Mouse (Mus musculus) midbrain, embryonic 15.5 days (tissue): ENCODE data around the gene Slc4a10. TPM values are rescaled to one million over a fixed set of nuclear protein-coding genes. Genes with fewer than 3 reads are reported as not detected.
"Not testable (repeated sequence)": the region's sequence is repeated elsewhere in the genome, so short reads cannot be mapped to it uniquely, and the experiment has no call there.

Source experiments
- ATAC-seq: fragments of 200-750 bp; cut with Nextera tagmentation; replicated peaks from 2 replicates; pipeline ENCODE4 v1.8.0; 2017; ENCODE audit warnings: moderate TSS enrichment
- H3K27ac ChIP-seq: fragments of 300-500 bp; sonication (generic); 2 replicates; pipeline ENCODE4 v1.5.1; 2015; ENCODE audit warnings: mild to moderate bottlenecking, inconsistent platforms
- H3K27me3 ChIP-seq: fragments of 300-500 bp; sonication (generic); replicated peaks from 2 replicates; pipeline ENCODE4 v1.6.1; 2015; ENCODE audit warnings: inconsistent platforms
- H3K36me3 ChIP-seq: fragments of 300-500 bp; sonication (generic); replicated peaks from 2 replicates; pipeline ENCODE4 v1.6.1; 2015; ENCODE audit warnings: inconsistent platforms
- H3K4me1 ChIP-seq: fragments of 300-500 bp; sonication (generic); 2 replicates; pipeline ENCODE4 v1.6.1; 2015; ENCODE audit warnings: inconsistent platforms
- H3K4me2 ChIP-seq: fragments of 300-500 bp; sonication (generic); 2 replicates; pipeline ENCODE4 v1.6.1; 2015; ENCODE audit warnings: inconsistent platforms, mild to moderate bottlenecking, moderate library complexity
- H3K4me3 ChIP-seq: fragments of 300-500 bp; sonication (generic); 2 replicates; pipeline ENCODE4 v1.5.1; 2015; ENCODE audit warnings: mild to moderate bottlenecking, inconsistent platforms
- H3K9ac ChIP-seq: fragments of 300-500 bp; sonication (generic); 2 replicates; pipeline ENCODE4 v1.6.1; 2015; ENCODE audit warnings: mild to moderate bottlenecking, inconsistent platforms
- H3K9me3 ChIP-seq: fragments of 300-500 bp; sonication (generic); 2 replicates; pipeline ENCODE4 v1.6.1; 2016; ENCODE audit warnings: inconsistent platforms
- WGBS: fragments of 180-500 bp; shearing (Covaris S2); methylation state at CpG from one replicate; pipeline ENCODE4 v1.1.7; 2015; ENCODE audit warnings: mixed read lengths; 5-methylcytosine and 5-hydroxymethylcytosine counted together
- polyA plus RNA-seq: library from polyadenylated mRNA; unstranded; fragments of >200 nt; fragmentation: Nextera tagmentation; extraction: Ambion mirVana; gene quantifications from 2 replicates; pipeline ENCODE4 v1.2.1, GENCODE M21; 2015

Gene Slc4a10
- 17.4 and 20.9 TPM in 2 replicates for polyA plus RNA-seq

GRCm38 (mm10) chr2:62046421-62046845, at the start of gene Slc4a10:
Gene Slc4a10 (plus strand): TSS chr2:62046462.
- peak; percentile 82 for ATAC-seq
- Histone ChIP-seq H3K4me2 (peak within 1 kb of the TSS; percentile 61), H3K27me3 (no peaks in the 10 kb centered on the region), H3K4me1 (peaks cover 3% of the 10 kb centered on the region), H3K9ac (peak within 1 kb of the TSS; percentile 49), H3K36me3 (no peaks in the 10 kb centered on the region), H3K4me3 (peak within 1 kb of the TSS; percentile 49), H3K27ac (peak within 1 kb of the TSS; percentile 96), H3K9me3 (no peaks in the 10 kb centered on the region)
- WGBS = 9% methylated on average over 10 of the region's 10 CpGs

GRCm38 (mm10) chr2:62001251-62001650, 45.0 kb upstream of the Slc4a10 start:
- 87% methylated on average over 6 of the region's 6 CpGs for WGBS
- not testable (repeated sequence) for ATAC-seq, H3K9ac ChIP-seq, H3K4me3 ChIP-seq, H3K9me3 ChIP-seq, H3K4me1 ChIP-seq, H3K27ac ChIP-seq, H3K4me2 ChIP-seq, H3K36me3 ChIP-seq, H3K27me3 ChIP-seq

- no peak for ATAC-seq
- WGBS = 54% methylated on average over 3 of the region's 3 CpGs
These were observed 28.1 kb upstream of the Slc4a10 start for GRCm38 (mm10) chr2:62018209-62018608.

DNA sequence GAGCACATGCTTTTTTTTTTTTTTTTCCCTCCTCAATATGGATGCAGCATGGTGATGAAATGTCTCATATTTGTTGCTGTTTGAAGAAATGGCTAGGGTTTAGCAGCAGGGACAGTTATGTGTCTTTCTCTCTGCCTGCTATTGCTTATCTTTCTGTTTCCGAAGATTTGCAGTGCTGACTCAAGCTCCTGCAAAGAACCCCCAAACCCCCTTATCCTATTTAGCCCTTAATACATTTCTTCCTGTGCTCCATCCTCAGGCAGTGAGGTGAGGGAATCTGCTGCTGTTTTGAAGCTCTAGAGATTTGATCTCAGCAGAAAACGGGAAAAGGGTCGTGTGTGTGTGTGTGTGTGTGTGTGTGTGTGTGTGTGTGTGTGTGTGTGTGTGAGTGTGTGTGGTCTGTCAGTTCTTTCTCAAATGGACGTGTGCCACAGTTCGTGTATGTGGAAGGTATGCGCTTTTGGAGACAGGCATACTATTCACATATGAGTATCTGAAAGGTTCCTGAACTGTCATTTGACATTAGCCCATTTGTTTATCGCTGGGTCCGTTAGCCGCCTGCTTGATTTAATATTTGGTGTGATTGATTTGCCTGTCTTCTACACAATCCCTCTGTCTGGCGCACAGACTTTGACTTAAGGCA, 720 bp downstream of the Slc4a10 start:
- Histone ChIP-seq H3K27me3 (no peaks in the 10 kb centered on the region), H3K4me2 (peak overlapping the region; percentile 61), H3K4me1 (peaks cover 3% of the 10 kb centered on the region), H3K9me3 (no peaks in the 10 kb centered on the region), H3K27ac (peak overlapping the region; percentile 96), H3K36me3 (no peaks in the 10 kb centered on the region), H3K4me3 (peak overlapping the region; percentile 49), H3K9ac (peak overlapping the region; percentile 49)
- ATAC-seq = peak; percentile 70
- whole genome bisulfite sequencing = 4% methylated on average over 10 of the region's 10 CpGs

More at GRCm38 (mm10) chr2:62018209-62018608, 28.1 kb upstream of the Slc4a10 start:
- Histone ChIP-seq H3K27me3 (no peaks in the 10 kb centered on the region), H3K4me3 (no peak overlapping the region), H3K27ac (no peak overlapping the region), H3K9ac (no peak overlapping the region), H3K9me3 (no peaks in the 10 kb centered on the region), H3K36me3 (no peaks in the 10 kb centered on the region), H3K4me1 (no peaks in the 10 kb centered on the region), H3K4me2 (no peak overlapping the region)

DNA sequence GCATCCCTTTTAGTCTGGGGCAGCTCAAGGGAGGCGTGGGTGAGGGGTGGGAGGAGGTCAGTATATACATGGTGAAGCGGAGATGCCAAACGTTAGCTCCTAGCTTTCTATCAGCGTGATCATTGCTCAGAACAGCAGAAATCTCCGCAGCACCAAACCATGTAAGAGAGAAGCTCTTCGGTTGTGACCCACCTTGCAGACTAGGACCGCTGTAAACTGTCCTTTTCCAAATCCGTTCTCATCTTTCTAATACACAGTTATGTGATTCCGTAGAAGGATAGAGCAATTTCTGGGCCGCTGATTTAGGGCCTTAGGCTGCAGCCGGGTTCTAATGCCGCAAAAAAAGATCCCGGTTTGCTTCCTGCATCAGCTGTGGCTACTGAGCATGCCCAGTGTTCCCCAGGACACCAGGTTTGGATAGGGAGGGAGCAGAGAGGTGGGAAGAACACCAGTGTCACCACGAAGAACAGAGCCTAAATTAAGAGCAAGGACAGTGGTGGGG, 1.3 kb downstream of the Slc4a10 start:
- Histone ChIP-seq H3K9ac (peak overlapping the region; percentile 49), H3K36me3 (no peaks in the 10 kb centered on the region), H3K27ac (peak overlapping the region; percentile 96), H3K4me1 (peaks cover 3% of the 10 kb centered on the region), H3K4me3 (peak overlapping the region; percentile 49), H3K27me3 (no peaks in the 10 kb centered on the region), H3K9me3 (no peaks in the 10 kb centered on the region), H3K4me2 (peak overlapping the region; percentile 61)
- WGBS = under 1% methylated on average over 14 of the region's 14 CpGs
- peak; percentile 96 for ATAC-seq

DNA sequence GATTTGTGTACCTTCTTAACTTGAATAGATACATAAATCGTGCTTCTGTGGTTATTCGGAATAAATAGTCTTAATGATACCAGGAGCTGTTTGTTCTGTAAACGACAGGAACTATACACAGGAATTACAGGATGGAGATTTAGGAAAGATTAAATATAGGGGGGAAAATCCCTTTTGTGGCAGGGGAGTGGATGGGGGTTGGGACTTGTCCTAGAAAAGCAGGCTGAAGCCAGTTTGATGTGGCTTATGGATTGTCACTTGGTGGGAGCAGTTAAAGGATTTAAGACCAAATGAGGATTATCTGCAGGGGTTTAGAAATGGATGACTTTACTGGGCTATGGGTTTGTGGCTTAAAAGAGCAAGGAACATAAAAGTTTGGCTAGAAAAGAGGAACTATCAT, 1.9 kb downstream of the Slc4a10 start:
- peak overlapping the region; percentile 49 for H3K9ac ChIP-seq
- H3K36me3 ChIP-seq = no peaks in the 10 kb centered on the region
- peak; percentile 55 for ATAC-seq
- no peaks in the 10 kb centered on the region for H3K27me3 ChIP-seq
- H3K4me2 ChIP-seq = peak overlapping the region; percentile 61
- peak overlapping the region; percentile 96 for H3K27ac ChIP-seq
- peak overlapping the region; percentile 49 for H3K4me3 ChIP-seq
- under 1% methylated on average over 3 of the region's 3 CpGs for WGBS
- H3K4me1 ChIP-seq = peaks cover 3% of the 10 kb centered on the region
- no peaks in the 10 kb centered on the region for H3K9me3 ChIP-seq

DNA sequence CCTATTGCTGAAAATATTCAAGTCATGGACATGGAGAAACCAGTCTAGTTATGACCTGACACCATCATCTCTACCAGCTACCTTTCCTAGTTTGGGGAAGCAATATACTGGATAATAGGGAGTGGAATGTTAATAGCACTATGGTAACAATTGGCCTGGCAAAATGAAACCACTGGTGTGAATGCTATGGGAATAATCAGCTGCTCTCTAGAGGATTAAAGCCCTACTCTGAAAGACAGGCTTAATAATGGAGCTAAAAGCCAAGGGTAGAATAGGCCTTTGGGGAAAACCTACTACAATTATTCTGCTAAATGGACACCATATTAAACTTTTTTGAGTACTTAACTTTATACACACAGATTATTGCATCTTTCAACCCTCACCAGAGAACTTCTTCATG, 30.2 kb downstream of the Slc4a10 start:
- Histone ChIP-seq H3K36me3 (no peaks in the 10 kb centered on the region), H3K4me1 (no peaks in the 10 kb centered on the region), H3K4me3 (no peak overlapping the region), H3K27ac (no peak overlapping the region), H3K9ac (no peak overlapping the region), H3K27me3 (no peaks in the 10 kb centered on the region), H3K4me2 (no peak overlapping the region), H3K9me3 (no peaks in the 10 kb centered on the region)
- no peak for ATAC-seq

DNA sequence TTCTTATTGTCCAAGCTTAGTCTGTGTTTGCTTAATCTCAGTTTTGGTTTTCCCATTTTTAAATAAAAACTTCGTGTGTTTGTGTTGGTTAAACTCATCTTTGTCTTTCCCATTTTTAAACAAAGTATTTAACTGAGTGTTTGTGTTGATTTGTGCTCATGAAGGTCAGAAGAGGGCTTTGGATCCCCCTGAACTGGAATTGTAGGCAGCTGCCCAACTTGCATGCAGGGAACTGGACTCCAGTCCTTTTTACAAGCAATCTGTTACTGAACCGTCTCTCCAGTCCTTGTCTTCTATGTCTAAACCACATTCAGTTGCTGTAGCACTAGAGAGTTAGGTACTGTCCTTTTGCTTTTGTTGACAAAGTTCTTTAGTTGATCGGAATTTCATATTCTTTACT, 41.3 kb downstream of the Slc4a10 start:
- ATAC-seq = no peak
- no peak overlapping the region for H3K9ac ChIP-seq

GRCm38 (mm10) chr2:62088715-62089114, 42.5 kb downstream of the Slc4a10 start:
- peak overlapping the region; percentile 41; the same call in 1 of the 2 replicates for H3K4me2 ChIP-seq
- no peaks in the 10 kb centered on the region for H3K36me3 ChIP-seq
- ATAC-seq = no peak; the same call in 1 of the 2 replicates
- H3K27me3 ChIP-seq = no peaks in the 10 kb centered on the region
- WGBS = 36% methylated on average over 8 of the region's 8 CpGs
- no peaks in the 10 kb centered on the region for H3K9me3 ChIP-seq
- H3K27ac ChIP-seq = 0 out of 2 replicates have a peak overlapping the region, but pooled peaks have one; percentile 50
- H3K4me3 ChIP-seq = no peak overlapping the region
- no peaks in the 10 kb centered on the region for H3K4me1 ChIP-seq
- no peak overlapping the region for H3K9ac ChIP-seq

More for the DNA sequence above, 41.3 kb downstream of the Slc4a10 start:
- Histone ChIP-seq H3K36me3 (no peaks in the 10 kb centered on the region), H3K27ac (no peak overlapping the region), H3K4me2 (no peak overlapping the region), H3K4me3 (no peak overlapping the region), H3K27me3 (no peaks in the 10 kb centered on the region), H3K4me1 (no peaks in the 10 kb centered on the region), H3K9me3 (no peaks in the 10 kb centered on the region)
- 78% methylated on average over 3 of the region's 3 CpGs for WGBS

DNA sequence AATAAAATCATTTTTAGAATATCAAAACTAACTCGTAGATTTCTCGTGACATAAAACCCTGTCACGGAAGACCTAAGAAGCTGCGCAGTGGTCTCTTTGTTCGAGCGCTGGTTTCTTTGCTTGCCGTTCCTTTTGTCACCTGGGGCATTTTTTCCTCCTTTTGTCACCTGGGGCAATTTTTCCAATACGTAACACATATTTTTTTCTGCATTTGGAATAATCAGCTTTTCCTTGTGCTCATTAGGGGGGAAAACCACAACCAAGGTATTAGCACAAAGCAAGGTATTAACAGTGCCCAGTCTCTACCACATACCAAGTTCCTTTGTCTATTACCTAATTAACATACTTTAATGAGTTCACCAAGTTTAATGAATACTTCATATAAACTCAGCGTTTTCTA, 42.9 kb downstream of the Slc4a10 start:
- peak overlapping the region; percentile 19; the same call in 1 of the 2 replicates for H3K4me3 ChIP-seq
- no peaks in the 10 kb centered on the region for H3K36me3 ChIP-seq
- no peaks in the 10 kb centered on the region for H3K27me3 ChIP-seq
- H3K4me1 ChIP-seq = no peaks in the 10 kb centered on the region
- 31% methylated on average over 9 of the region's 9 CpGs for WGBS
- H3K9ac ChIP-seq = no peak overlapping the region
- H3K4me2 ChIP-seq = peak overlapping the region; percentile 41
- peak; percentile 92 for ATAC-seq
- no peaks in the 10 kb centered on the region for H3K9me3 ChIP-seq
- 0 out of 2 replicates have a peak overlapping the region, but pooled peaks have one; percentile 50 for H3K27ac ChIP-seq

DNA sequence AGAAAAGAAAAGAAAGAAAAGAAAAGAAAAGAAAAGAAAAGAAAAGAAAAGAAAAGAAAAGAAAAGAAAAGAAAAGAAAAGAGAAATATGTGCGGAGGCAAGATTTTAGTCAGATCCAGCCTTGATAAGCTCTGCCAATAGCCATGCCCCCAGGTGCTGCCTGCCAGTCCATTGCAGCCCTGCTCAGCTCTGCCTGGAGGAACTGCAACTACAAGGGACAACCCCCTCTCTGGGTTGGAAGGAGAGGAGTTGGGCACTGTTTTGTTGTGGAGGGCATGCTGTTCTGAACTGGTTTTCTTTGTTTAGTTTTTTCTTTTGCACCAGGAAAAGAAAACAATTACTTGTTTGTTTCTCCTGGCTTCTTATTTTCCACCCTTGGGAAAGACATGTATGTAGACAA, 54.3 kb downstream of the Slc4a10 start:
- Histone ChIP-seq H3K9ac (no peak overlapping the region), H3K9me3 (no peaks in the 10 kb centered on the region), H3K27me3 (no peaks in the 10 kb centered on the region), H3K4me1 (no peaks in the 10 kb centered on the region), H3K4me3 (no peak overlapping the region), H3K27ac (no peak overlapping the region), H3K36me3 (no peaks in the 10 kb centered on the region), H3K4me2 (no peak overlapping the region)
- WGBS = 87% methylated on average over 1 of the region's 1 CpGs
- ATAC-seq = no peak

DNA sequence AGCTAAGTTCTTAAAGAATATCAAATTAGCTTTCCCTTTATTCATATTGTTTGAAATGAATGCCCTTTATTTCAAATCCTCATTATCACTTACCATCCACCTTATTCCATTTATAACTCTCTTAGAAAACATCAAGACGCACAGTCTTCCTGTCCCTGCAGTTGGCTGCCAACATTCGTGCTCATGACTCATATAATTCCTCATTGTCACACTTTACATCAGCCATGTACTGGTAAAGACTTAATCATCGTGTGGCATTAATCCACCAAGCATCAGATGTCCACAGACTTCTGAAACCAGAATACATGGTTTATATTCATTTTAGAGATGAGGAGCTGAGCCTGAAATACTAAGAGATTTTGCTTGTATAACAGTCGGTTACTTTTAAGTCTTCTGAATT, 69.1 kb downstream of the Slc4a10 start:
- H3K4me3 ChIP-seq = no peak overlapping the region
- H3K9ac ChIP-seq = no peak overlapping the region
- ATAC-seq = no peak
- H3K36me3 ChIP-seq = no peaks in the 10 kb centered on the region
- 83% methylated on average over 4 of the region's 4 CpGs for WGBS
- no peak overlapping the region for H3K4me2 ChIP-seq
- no peaks in the 10 kb centered on the region for H3K9me3 ChIP-seq
- H3K27me3 ChIP-seq = no peaks in the 10 kb centered on the region
- no peak overlapping the region for H3K27ac ChIP-seq
- no peaks in the 10 kb centered on the region for H3K4me1 ChIP-seq

DNA sequence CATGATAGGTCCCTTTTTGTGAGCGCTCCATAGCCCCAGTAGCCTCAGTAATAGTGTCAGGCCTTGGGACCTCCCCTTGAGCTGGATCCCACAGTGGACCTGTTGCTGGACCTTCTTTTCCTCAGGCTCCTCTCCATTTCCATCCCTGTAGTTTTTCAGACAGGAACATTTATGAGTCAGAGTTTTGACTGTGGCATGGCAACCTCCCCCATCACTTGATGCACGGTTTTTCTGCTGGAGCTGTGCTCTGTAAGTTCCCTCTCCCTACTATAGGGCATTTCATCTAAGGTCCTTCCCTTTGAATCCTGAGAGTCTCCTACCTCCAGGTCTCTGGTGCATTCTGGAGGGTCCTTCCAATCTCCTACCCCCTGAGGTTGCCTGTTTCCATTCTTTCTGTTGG, 83.7 kb downstream of the Slc4a10 start:
- H3K9ac ChIP-seq = no peak overlapping the region
- no peaks in the 10 kb centered on the region for H3K9me3 ChIP-seq
- H3K4me2 ChIP-seq = no peak overlapping the region
- no peaks in the 10 kb centered on the region for H3K36me3 ChIP-seq
- 95% methylated on average over 2 of the region's 2 CpGs for WGBS
- H3K27me3 ChIP-seq = no peaks in the 10 kb centered on the region
- H3K27ac ChIP-seq = no peak overlapping the region
- no peak for ATAC-seq
- no peaks in the 10 kb centered on the region for H3K4me1 ChIP-seq
- no peak overlapping the region for H3K4me3 ChIP-seq
